Mouse (Mus musculus) hindbrain, postnatal 0 days (tissue): ENCODE results near the gene Hoxa9. TPM values are rescaled to one million over a fixed set of nuclear protein-coding genes. Genes with fewer than 3 reads are reported as not detected.

Source experiments
- ATAC-seq: fragments of 200-750 bp; cut with Nextera tagmentation; 2 replicates; pipeline ENCODE4 v1.8.0; 2017; ENCODE audit warnings: mild to moderate bottlenecking, moderate TSS enrichment, moderate library complexity
- DNase-seq: peaks from one replicate; pipeline ENCODE4 v3.0.0-alpha.2; 2015; ENCODE audit warnings: low spot score
- H3K27ac ChIP-seq: fragments of 300-500 bp; sonication (generic); 2 replicates; pipeline ENCODE4 v1.5.1; 2014; ENCODE audit warnings: mild to moderate bottlenecking
- H3K27me3 ChIP-seq: fragments of 300-500 bp; sonication (generic); 2 replicates; pipeline ENCODE4 v1.6.1; 2014; ENCODE audit warnings: low read length, mixed read lengths; ENCODE audit not compliant: insufficient read depth
- H3K36me3 ChIP-seq: fragments of 300-500 bp; sonication (generic); 2 replicates; pipeline ENCODE4 v1.6.1; 2014; ENCODE audit warnings: low read length, mixed read lengths; ENCODE audit not compliant: insufficient read depth
- H3K4me1 ChIP-seq: fragments of 300-500 bp; sonication (generic); 2 replicates; pipeline ENCODE4 v1.6.1; 2014; ENCODE audit warnings: antibody characterized with exemption, low read length, mixed read lengths; ENCODE audit not compliant: insufficient read depth
- H3K4me2 ChIP-seq: fragments of 300-500 bp; sonication (generic); 2 replicates; pipeline ENCODE4 v1.6.1; 2014; ENCODE audit warnings: low read depth, mild to moderate bottlenecking, low read length, moderate library complexity, mixed read lengths
- H3K4me3 ChIP-seq: fragments of 300-500 bp; sonication (generic); 2 replicates; pipeline ENCODE4 v1.5.1; 2014; ENCODE audit warnings: low read length
- H3K9ac ChIP-seq: fragments of 300-500 bp; sonication (generic); replicated peaks from 2 replicates; pipeline ENCODE4 v1.6.1; 2014; ENCODE audit warnings: mild to moderate bottlenecking, low read length, moderate library complexity, mixed read lengths
- H3K9me3 ChIP-seq: fragments of 300-500 bp; sonication (generic); 2 replicates; pipeline ENCODE4 v1.6.1; 2016; ENCODE audit warnings: low read length, mixed read lengths
- CTCF ChIP-seq: IDR thresholded peaks from 2 replicates; pipeline ENCODE4 v1.5.1; 2016; ENCODE audit warnings: antibody characterized with exemption, control low read depth, low read depth
- WGBS: fragments of 180-500 bp; shearing (Covaris S2); extraction: QIAGEN DNeasy Blood & Tissue Kit; methylation state at CpG from one replicate; pipeline ENCODE4 v1.1.7; 2014; 5-methylcytosine and 5-hydroxymethylcytosine counted together
- polyA plus RNA-seq: library from polyadenylated mRNA; unstranded; fragments of >200 nt; fragmentation: Nextera tagmentation; extraction: Ambion mirVana; gene quantifications from 2 replicates; pipeline ENCODE4 v1.2.1, GENCODE M21; 2015
- total RNA-seq: library from RNA; depleted of rRNA; stranded (reverse); fragments of >200 nt; gene quantifications from 2 replicates; pipeline ENCODE4 v1.2.3, GENCODE M21; 2014

Hoxa9 gene
- total and polyA plus RNA-seq, 2 experiments from 2014 or later: 0.26 TPM; not detected in 1

GRCm38 (mm10) chr6:52261751-52262462 is 31.0 kb upstream of the Hoxa9 start:
- no peak overlapping the region for H3K27ac ChIP-seq
- WGBS: 2% methylated on average over 9 of the region's 9 CpGs
- DNase-seq: no peak
- H3K4me1 ChIP-seq: no peaks in the 10 kb centered on the region
- H3K4me2 ChIP-seq: no peak overlapping the region
- no peaks in the 10 kb centered on the region for H3K9me3 ChIP-seq
- H3K36me3 ChIP-seq: no peaks in the 10 kb centered on the region
- no peak overlapping the region for H3K9ac ChIP-seq
- H3K27me3 ChIP-seq: peaks cover 84% of the 10 kb centered on the region
- TF ChIP-seq CTCF: no peak
- no peak overlapping the region for H3K4me3 ChIP-seq
- no peak for ATAC-seq

GRCm38 (mm10) chr6:52260654-52261575 is 30.0 kb upstream of the Hoxa9 start, which contains the start of gene Hoxa13:
Gene Hoxa13, minus strand, starts transcription at chr6:52260880.
- no peak for TF ChIP-seq CTCF
- Histone ChIP-seq H3K9me3 (no peaks in the 10 kb centered on the region), H3K27ac (no peak within 1 kb of the TSS), H3K4me1 (no peaks in the 10 kb centered on the region), H3K4me3 (peak within 1 kb of the TSS; percentile 20; the same call in 1 of the 2 replicates), H3K4me2 (peak within 1 kb of the TSS; percentile 43), H3K9ac (no peak within 1 kb of the TSS), H3K27me3 (peaks cover 84% of the 10 kb centered on the region), H3K36me3 (no peaks in the 10 kb centered on the region)
- under 1% methylated on average over 40 of the region's 72 CpGs for WGBS
- DNase-seq (no peak), ATAC-seq (no peak)

DNA sequence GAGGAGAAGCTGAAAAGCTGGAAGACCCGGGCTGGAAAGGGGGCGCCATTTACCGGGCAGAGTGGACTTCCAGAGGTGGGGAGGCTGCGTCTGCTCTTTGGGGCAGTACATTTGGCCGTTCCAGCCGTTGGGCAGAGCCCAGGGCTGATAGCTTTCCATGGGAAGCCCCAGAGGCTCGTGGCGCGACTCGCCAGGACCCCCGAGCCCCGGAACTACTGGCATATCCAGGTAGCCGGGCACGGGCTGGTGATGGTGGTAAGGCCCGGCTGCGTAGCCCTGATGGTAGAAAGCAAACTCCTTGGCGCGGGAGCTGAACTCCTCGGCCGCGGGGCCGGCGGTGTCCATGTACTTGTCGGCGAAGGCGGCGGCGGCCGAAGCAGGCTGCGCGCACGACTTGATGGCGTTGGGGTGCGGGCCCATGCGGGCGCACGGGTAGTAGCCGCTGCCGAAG is 28.9 kb upstream of the Hoxa9 start:
- no peaks in the 10 kb centered on the region for H3K4me1 ChIP-seq
- peak overlapping the region; percentile 43 for H3K4me2 ChIP-seq
- H3K4me3 ChIP-seq: peak overlapping the region; percentile 20; the same call in 1 of the 2 replicates
- no peaks in the 10 kb centered on the region for H3K9me3 ChIP-seq
- no peak overlapping the region for H3K27ac ChIP-seq
- DNase-seq (no peak), ATAC-seq (no peak)
- TF ChIP-seq CTCF: no peak
- no peaks in the 10 kb centered on the region for H3K36me3 ChIP-seq
- no peak overlapping the region for H3K9ac ChIP-seq
- WGBS: under 1% methylated on average over 39 of the region's 39 CpGs
- peaks cover 84% of the 10 kb centered on the region for H3K27me3 ChIP-seq

DNA sequence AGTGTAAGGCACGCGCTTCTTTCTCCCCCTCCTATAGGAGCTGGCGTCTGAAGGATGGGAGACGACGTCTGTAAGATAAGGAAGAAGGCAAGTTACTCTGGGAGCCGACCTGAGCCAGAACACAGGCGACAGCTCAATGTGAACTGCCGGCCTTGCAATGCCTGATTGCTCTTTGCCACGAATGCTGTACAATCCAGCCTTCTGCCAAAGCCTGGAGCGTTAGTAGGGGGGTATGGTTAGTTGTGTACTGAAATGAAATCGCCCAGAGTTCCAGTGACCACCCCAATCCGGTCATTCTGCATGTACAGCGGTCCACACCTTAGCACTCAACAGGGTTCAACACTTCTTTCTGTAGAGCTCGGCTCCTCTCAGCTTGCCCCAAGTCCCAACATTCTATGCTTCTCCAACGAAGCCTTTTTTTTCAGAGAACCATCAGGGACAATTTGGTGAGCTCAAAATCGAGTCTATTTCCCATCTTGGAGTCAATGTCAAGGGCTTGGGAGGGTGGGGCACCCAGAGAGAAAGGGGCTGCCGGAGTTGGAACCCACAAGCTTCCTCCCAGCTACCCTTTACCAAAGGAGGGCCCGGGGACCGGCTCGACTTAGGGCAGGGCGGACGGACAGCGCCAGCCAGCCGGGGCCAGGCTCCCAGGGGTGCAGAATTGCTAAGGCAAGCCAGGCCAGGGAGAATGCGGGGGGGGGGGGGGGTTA is 28.3 kb upstream of the Hoxa9 start:
- Histone ChIP-seq H3K9ac (no peak overlapping the region), H3K4me2 (no peak overlapping the region), H3K4me3 (no peak overlapping the region), H3K36me3 (no peaks in the 10 kb centered on the region), H3K9me3 (no peaks in the 10 kb centered on the region), H3K4me1 (no peaks in the 10 kb centered on the region), H3K27me3 (peaks cover 83% of the 10 kb centered on the region), H3K27ac (no peak overlapping the region)
- no peak for TF ChIP-seq CTCF
- DNase-seq (no peak), ATAC-seq (no peak)
- 1% methylated on average over 24 of the region's 25 CpGs for WGBS

DNA sequence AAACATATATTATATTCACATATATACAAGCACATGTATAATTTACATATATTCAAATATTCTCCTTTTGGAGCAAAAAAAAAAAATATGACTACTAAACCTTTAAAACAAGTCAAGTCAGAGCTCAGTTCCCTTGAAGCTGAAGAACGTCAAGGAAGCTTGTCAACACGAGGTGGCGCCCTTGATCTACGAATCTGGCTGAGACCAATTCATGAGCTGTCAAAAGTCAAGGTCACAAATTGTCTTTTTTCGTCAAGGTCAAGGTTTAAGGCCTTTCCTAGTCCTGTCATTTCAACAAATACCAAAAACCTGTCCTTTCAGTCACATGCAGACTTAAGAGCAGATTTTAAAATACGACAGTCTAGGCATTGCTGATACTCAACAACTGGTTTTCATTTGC is 26.1 kb upstream of the Hoxa9 start:
- Histone ChIP-seq H3K4me3 (no peak overlapping the region), H3K4me1 (no peaks in the 10 kb centered on the region), H3K9ac (no peak overlapping the region), H3K4me2 (no peak overlapping the region), H3K9me3 (no peaks in the 10 kb centered on the region), H3K36me3 (no peaks in the 10 kb centered on the region), H3K27ac (no peak overlapping the region), H3K27me3 (peaks cover 83% of the 10 kb centered on the region)
- peak; percentile 89 for DNase-seq
- no peak for ATAC-seq
- peak; percentile 85 for TF ChIP-seq CTCF
- WGBS: under 1% methylated on average over 6 of the region's 6 CpGs
